Mouse (Mus musculus): ENCODE data around the gene Cklf. TPM values are rescaled to one million over a fixed set of nuclear protein-coding genes. Genes with fewer than 3 reads are reported as not detected.
"Not testable (repeated sequence)": the region's sequence is repeated elsewhere in the genome, so short reads cannot be mapped to it uniquely, and the experiment has no call there.

Cklf gene
- polyA plus RNA-seq, 1 experiment from 2014 or later, result 16.7 TPM

DNA sequence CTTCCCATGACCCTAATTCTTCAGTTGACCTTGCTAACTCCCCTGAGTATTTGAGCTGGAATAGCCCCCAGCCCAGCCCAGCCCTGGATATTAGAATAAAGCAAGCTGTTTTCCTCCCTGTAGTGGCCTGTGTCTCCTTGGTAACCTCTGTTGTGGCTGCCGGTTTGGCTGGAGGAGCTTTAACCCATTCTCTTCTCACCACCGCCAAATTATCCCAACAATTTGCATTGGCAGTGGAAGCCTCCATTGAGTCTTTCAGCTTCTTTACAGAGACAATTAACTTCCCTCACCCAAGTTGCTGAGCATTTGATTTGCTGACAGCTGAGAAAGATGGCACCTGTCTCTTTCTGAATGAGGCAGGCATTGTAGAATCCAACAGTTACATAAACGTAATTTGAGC lies 50.9 kb downstream of the Cklf start:
- not testable (repeated sequence) for H3K36me3 ChIP-seq (ENCODE audit: control insufficient read depth, insufficient read depth); ATAC-seq (ENCODE audit: low read depth)
- 42% methylated on average over 3 of the region's 3 CpGs for WGBS (ENCODE audit: insufficient replicate concordance)

DNA sequence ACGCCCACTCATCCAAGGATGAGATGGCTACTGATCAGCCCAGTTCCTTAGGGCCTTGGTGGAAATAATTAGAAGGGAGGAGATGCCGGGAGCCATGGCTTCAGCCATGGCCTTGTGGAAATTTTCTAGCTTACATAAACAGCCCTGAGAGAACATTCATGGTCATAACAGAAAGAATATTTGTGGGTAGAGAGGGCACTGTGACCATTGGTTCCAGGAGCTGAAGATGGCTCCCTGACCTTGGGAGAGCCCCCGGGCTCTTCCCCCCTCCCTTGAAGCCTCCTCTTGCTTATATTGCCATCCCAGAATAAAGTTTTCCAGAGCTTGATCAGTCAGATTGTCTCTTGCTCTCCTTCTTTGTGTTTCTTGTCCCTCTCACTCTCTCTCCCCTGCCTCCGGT lies 51.9 kb downstream of the Cklf start:
- ATAC-seq (ENCODE audit: low read depth); H3K4me1 ChIP-seq (ENCODE audit: control insufficient read depth, low read depth, low read length); H3K9ac ChIP-seq (ENCODE audit: low read depth, low read length); H3K9me3 ChIP-seq (replicated peaks; ENCODE audit: control insufficient read depth, low read length); H3K27ac ChIP-seq (ENCODE audit: low read length); H3K27me3 ChIP-seq (ENCODE audit: control insufficient read depth, insufficient read depth, low read depth, low read length); H3K4me3 ChIP-seq (ENCODE audit: low read depth, low read length); H3K36me3 ChIP-seq (ENCODE audit: control insufficient read depth, insufficient read depth); H3K4me2 ChIP-seq (ENCODE audit: low read depth, low read length): not testable (repeated sequence)
- WGBS (ENCODE audit: insufficient replicate concordance), result 67% methylated on average over 4 of the region's 4 CpGs

More for the DNA sequence above, 50.9 kb downstream of the Cklf start:
- not testable (repeated sequence) for H3K4me2 ChIP-seq (ENCODE audit: low read depth, low read length); H3K9me3 ChIP-seq (replicated peaks; ENCODE audit: control insufficient read depth, low read length); H3K27ac ChIP-seq (ENCODE audit: low read length); H3K9ac ChIP-seq (ENCODE audit: low read depth, low read length); H3K27me3 ChIP-seq (ENCODE audit: control insufficient read depth, insufficient read depth, low read depth, low read length); H3K4me3 ChIP-seq (ENCODE audit: low read depth, low read length); H3K4me1 ChIP-seq (ENCODE audit: control insufficient read depth, low read depth, low read length)

DNA sequence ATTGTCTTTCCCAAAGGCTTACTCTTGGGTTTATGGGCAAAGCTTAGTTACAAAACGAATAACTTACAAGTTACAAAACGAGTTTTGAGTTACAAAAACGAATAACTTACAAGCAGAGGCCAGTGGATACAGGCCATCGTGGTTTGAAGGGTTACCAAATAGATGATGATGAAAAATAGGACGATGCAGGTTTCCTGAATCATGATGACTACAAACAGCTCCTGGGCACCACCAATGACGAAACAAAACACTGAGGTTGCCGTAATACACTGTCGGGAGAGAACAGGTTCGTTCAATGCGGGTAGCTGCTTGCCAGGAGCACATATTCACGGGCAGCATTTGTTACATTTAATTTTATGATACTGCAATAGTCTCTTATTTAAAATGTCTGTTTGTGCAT lies 54.3 kb downstream of the Cklf start:
- Histone ChIP-seq H3K9me3 (replicated peaks; ENCODE audit: control insufficient read depth, low read length) (no peaks in the 10 kb centered on the region), H3K27ac (ENCODE audit: low read length) (no peak overlapping the region), H3K4me1 (ENCODE audit: control insufficient read depth, low read depth, low read length) (no peaks in the 10 kb centered on the region), H3K36me3 (ENCODE audit: control insufficient read depth, insufficient read depth) (no peaks in the 10 kb centered on the region), H3K4me3 (ENCODE audit: low read depth, low read length) (no peak overlapping the region), H3K27me3 (ENCODE audit: control insufficient read depth, insufficient read depth, low read depth, low read length) (no peaks in the 10 kb centered on the region), H3K9ac (ENCODE audit: low read depth, low read length) (no peak overlapping the region), H3K4me2 (ENCODE audit: low read depth, low read length) (no peak overlapping the region)
- WGBS (ENCODE audit: insufficient replicate concordance), result 64% methylated on average over 11 of the region's 11 CpGs
- ATAC-seq (ENCODE audit: low read depth), result no peak

DNA sequence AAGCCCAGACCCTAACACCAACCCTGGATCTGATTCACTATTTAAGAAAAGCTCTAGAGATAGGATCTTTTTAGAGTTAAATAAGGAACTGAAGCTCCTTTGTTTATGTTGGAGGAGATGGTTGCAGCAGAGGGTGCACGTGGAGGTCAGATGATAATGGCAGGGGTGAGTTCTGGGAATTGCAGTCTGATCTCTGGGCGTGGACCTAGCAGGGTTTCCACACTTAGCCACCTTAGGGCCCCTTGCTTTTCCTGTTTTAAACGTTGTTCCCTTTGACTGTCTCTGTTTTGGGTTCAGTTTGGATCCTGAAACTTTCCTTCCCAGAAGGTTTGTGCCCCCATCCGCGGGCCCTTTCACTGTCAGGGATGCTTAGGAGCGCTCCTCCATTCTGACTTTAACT lies 57.7 kb downstream of the Cklf start:
- not testable (repeated sequence) for H3K4me3 ChIP-seq (ENCODE audit: low read depth, low read length); H3K4me1 ChIP-seq (ENCODE audit: control insufficient read depth, low read depth, low read length); H3K27me3 ChIP-seq (ENCODE audit: control insufficient read depth, insufficient read depth, low read depth, low read length); H3K4me2 ChIP-seq (ENCODE audit: low read depth, low read length); H3K36me3 ChIP-seq (ENCODE audit: control insufficient read depth, insufficient read depth); ATAC-seq (ENCODE audit: low read depth); H3K9ac ChIP-seq (ENCODE audit: low read depth, low read length); H3K27ac ChIP-seq (ENCODE audit: low read length); H3K9me3 ChIP-seq (replicated peaks; ENCODE audit: control insufficient read depth, low read length)
- 35% methylated on average over 6 of the region's 6 CpGs for WGBS (ENCODE audit: insufficient replicate concordance)

DNA sequence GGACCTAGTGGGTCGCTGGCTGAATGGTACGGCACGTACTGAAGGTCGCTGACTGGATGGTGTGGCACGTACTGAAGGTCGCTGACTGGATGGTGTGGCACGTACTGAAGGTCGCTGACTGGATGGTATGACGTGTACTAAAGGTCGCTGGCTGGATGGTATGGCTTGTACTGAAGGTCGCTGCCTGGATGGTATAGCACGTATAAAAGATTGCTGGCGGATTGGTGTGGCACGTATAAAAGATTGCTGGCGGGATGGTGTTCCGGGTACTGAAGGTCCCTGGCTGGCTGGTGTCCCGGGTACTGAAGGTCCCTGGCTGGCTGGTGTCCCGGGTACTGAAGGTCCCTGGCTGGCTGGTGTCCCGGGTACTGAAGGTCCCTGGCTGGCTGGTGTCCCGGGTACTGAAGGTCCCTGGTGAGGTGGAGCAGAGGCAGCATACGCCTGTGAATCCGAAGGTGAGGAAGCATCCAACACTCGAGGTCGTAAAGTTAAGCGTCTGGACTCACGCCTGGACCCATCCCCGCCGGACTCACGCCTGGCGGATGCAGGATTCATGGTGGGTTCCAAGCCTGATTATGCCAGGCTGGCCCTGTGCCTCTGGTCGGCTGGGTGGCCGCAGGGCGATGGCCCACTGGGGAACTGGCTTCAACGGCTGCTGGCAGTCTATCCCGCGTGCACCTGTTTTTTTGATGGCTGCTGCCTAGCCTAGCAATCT lies 58.9 kb downstream of the Cklf start, which contains the start of the genes Gm45711 and Cmtm1:
Gene Gm45711, minus strand, starts transcription at position 641 of the 715 bp plus-strand sequence.
Gene Cmtm1, minus strand, starts transcription at position 705 of the 715 bp plus-strand sequence.
- not testable (repeated sequence) for ATAC-seq (ENCODE audit: low read depth)

DNA sequence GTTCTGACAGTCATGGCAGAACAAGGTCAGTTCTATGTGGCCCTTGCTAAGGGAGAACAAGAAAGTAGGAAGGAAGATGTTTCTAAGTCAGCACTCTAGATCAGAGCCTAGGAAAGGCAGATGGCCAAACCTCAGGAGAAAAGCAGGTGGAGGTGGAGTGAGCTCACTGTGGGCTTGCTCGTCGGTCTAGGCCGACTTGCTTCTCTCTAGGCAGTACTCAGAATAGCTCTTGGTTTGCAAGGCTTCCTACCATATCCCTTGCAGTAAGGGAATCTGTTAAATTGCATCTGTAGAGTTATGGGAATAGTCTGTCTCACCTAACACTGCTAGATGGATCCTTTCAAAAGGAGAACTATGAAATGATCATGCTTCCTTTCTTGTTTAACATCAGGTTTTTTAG lies 61.4 kb downstream of the Cklf start:
- not testable (repeated sequence) for H3K4me3 ChIP-seq (ENCODE audit: low read depth, low read length); H3K4me2 ChIP-seq (ENCODE audit: low read depth, low read length); H3K27me3 ChIP-seq (ENCODE audit: control insufficient read depth, insufficient read depth, low read depth, low read length); H3K27ac ChIP-seq (ENCODE audit: low read length); ATAC-seq (ENCODE audit: low read depth); H3K36me3 ChIP-seq (ENCODE audit: control insufficient read depth, insufficient read depth); H3K4me1 ChIP-seq (ENCODE audit: control insufficient read depth, low read depth, low read length); H3K9ac ChIP-seq (ENCODE audit: low read depth, low read length); H3K9me3 ChIP-seq (replicated peaks; ENCODE audit: control insufficient read depth, low read length)
- WGBS (ENCODE audit: insufficient replicate concordance), result 70% methylated on average over 3 of the region's 3 CpGs

More for the DNA sequence above, 58.9 kb downstream of the Cklf start, which contains the start of the genes Gm45711 and Cmtm1:
- H3K9me3 ChIP-seq (replicated peaks; ENCODE audit: control insufficient read depth, low read length); H3K4me3 ChIP-seq (ENCODE audit: low read depth, low read length); H3K4me2 ChIP-seq (ENCODE audit: low read depth, low read length); H3K27ac ChIP-seq (ENCODE audit: low read length); H3K9ac ChIP-seq (ENCODE audit: low read depth, low read length); H3K36me3 ChIP-seq (ENCODE audit: control insufficient read depth, insufficient read depth); H3K27me3 ChIP-seq (ENCODE audit: control insufficient read depth, insufficient read depth, low read depth, low read length); H3K4me1 ChIP-seq (ENCODE audit: control insufficient read depth, low read depth, low read length): not testable (repeated sequence)
- WGBS (ENCODE audit: insufficient replicate concordance), result 80% methylated on average over 36 of the region's 36 CpGs

DNA sequence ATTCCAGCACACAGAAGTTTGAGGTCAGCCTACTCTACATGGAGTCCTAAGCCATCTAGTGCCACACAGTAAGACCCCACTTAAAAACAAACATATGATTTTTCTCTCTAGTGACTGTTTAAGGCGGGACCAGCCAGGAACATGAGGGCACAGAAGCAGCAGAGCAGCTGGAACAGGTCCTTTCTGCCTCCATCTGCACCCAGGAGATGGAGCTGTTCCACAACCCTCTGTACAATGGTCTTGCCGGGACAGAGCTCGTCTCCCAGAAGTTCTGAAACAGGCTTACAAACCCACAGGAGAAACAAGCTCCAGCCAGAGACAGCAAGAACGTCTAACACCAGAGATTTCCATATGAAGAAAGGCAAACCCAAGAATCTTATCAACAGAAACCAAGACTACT lies 62.6 kb downstream of the Cklf start:
- no peaks in the 10 kb centered on the region for H3K4me1 ChIP-seq (ENCODE audit: control insufficient read depth, low read depth, low read length)
- no peaks in the 10 kb centered on the region for H3K27me3 ChIP-seq (ENCODE audit: control insufficient read depth, insufficient read depth, low read depth, low read length)
- H3K27ac ChIP-seq (ENCODE audit: low read length), result no peak overlapping the region
- H3K4me3 ChIP-seq (ENCODE audit: low read depth, low read length), result no peak overlapping the region
- WGBS (ENCODE audit: insufficient replicate concordance), result 52% methylated on average over 4 of the region's 4 CpGs
- no peaks in the 10 kb centered on the region for H3K36me3 ChIP-seq (ENCODE audit: control insufficient read depth, insufficient read depth)
- ATAC-seq (ENCODE audit: low read depth), result no peak
- H3K4me2 ChIP-seq (ENCODE audit: low read depth, low read length), result no peak overlapping the region
- H3K9ac ChIP-seq (ENCODE audit: low read depth, low read length), result no peak overlapping the region
- no peaks in the 10 kb centered on the region for H3K9me3 ChIP-seq (replicated peaks; ENCODE audit: control insufficient read depth, low read length)

Other genes with a start within 250 kb of the Cklf start
- gene Cdh5, start 149.2 kb upstream of the Cklf start, polyA plus RNA-seq (2015; fragmentation: Nextera tagmentation; extraction: Ambion mirVana), result 8.7 and 10.2 TPM in 2 replicates
- 0.05 TPM in 1 of 2 replicates, not detected in the other for gene Bean1, start 80.4 kb upstream of the Cklf start, polyA plus RNA-seq (2015; fragmentation: Nextera tagmentation; extraction: Ambion mirVana)
- gene Tk2, start 2.3 kb upstream of the Cklf start, polyA plus RNA-seq (2015; fragmentation: Nextera tagmentation; extraction: Ambion mirVana), result 5.9 and 6.3 TPM in 2 replicates
- gene Cmtm2a, start 42.3 kb downstream of the Cklf start, polyA plus RNA-seq (2015; fragmentation: Nextera tagmentation; extraction: Ambion mirVana), result not detected in 2 replicates
- gene Gm45711, start 59.2 kb downstream of the Cklf start, polyA plus RNA-seq (2015; fragmentation: Nextera tagmentation; extraction: Ambion mirVana), result not detected in 2 replicates
- gene Cmtm1, start 59.3 kb downstream of the Cklf start, polyA plus RNA-seq (2015; fragmentation: Nextera tagmentation; extraction: Ambion mirVana), result not detected in 2 replicates
- gene Gm11020, start 70.7 kb downstream of the Cklf start, polyA plus RNA-seq (2015; fragmentation: Nextera tagmentation; extraction: Ambion mirVana), result not detected in 2 replicates
- gene Cmtm2b, start 71.4 kb downstream of the Cklf start, polyA plus RNA-seq (2015; fragmentation: Nextera tagmentation; extraction: Ambion mirVana), result not detected in 2 replicates
- gene Cmtm3, start 88.5 kb downstream of the Cklf start, polyA plus RNA-seq (2015; fragmentation: Nextera tagmentation; extraction: Ambion mirVana), result 17.6 and 18.9 TPM in 2 replicates
- gene Cmtm4, start 144.9 kb downstream of the Cklf start, polyA plus RNA-seq (2015; fragmentation: Nextera tagmentation; extraction: Ambion mirVana), result 0.41 and 0.45 TPM in 2 replicates
- 11.3 and 11.8 TPM in 2 replicates for gene Dync1li2, start 192.2 kb downstream of the Cklf start, polyA plus RNA-seq (2015; fragmentation: Nextera tagmentation; extraction: Ambion mirVana)

Data from liver, embryonic 16.5 days (tissue).